Mouse (Mus musculus) midbrain, embryonic 16.5 days (tissue): ENCODE results near the gene Tmem262. TPM values are rescaled to one million over a fixed set of nuclear protein-coding genes. Genes with fewer than 3 reads are reported as not detected.
A peak's percentile ranks its signal among the peaks of the same experiment; 100 is the strongest.

Experiments
- ATAC-seq: fragments of 200-750 bp; cut with Nextera tagmentation; 2 replicates; pipeline ENCODE4 v1.8.0; 2017; ENCODE audit warnings: moderate TSS enrichment
- H3K27ac ChIP-seq: fragments of 300-500 bp; sonication (generic); 2 replicates; pipeline ENCODE4 v1.5.1; 2014; ENCODE audit warnings: mild to moderate bottlenecking, low read length, mixed read lengths
- H3K27me3 ChIP-seq: fragments of 300-500 bp; sonication (generic); 2 replicates; pipeline ENCODE4 v1.6.1; 2014; ENCODE audit warnings: low read depth, low read length, mixed read lengths; ENCODE audit not compliant: control insufficient read depth, insufficient read depth
- H3K36me3 ChIP-seq: fragments of 300-500 bp; sonication (generic); 2 replicates; pipeline ENCODE4 v1.6.1; 2014; ENCODE audit warnings: mild to moderate bottlenecking, low read length, moderate library complexity, mixed read lengths; ENCODE audit not compliant: control insufficient read depth, insufficient read depth
- H3K4me1 ChIP-seq: fragments of 300-500 bp; sonication (generic); 2 replicates; pipeline ENCODE4 v1.6.1; 2014; ENCODE audit warnings: mild to moderate bottlenecking, low read length, mixed read lengths; ENCODE audit not compliant: control insufficient read depth, insufficient read depth
- H3K4me2 ChIP-seq: fragments of 300-500 bp; sonication (generic); 2 replicates; pipeline ENCODE4 v1.6.1; 2014; ENCODE audit warnings: mild to moderate bottlenecking, low read length, mixed read lengths
- H3K4me3 ChIP-seq: fragments of 300-500 bp; sonication (generic); 2 replicates; pipeline ENCODE4 v1.5.1; 2014; ENCODE audit warnings: low read depth, mild to moderate bottlenecking, low read length, moderate library complexity, mixed read lengths
- H3K9ac ChIP-seq: fragments of 300-500 bp; sonication (generic); 2 replicates; pipeline ENCODE4 v1.6.1; 2014; ENCODE audit warnings: low read depth, low read length, mixed read lengths
- H3K9me3 ChIP-seq: fragments of 300-500 bp; sonication (generic); replicated peaks from 2 replicates; pipeline ENCODE4 v1.6.1; 2014; ENCODE audit warnings: mild to moderate bottlenecking, low read length, mixed read lengths; ENCODE audit not compliant: control insufficient read depth, poor library complexity, severe bottlenecking
- WGBS: fragments of 180-500 bp; shearing (Covaris S2); extraction: QIAGEN DNeasy Blood & Tissue Kit; methylation state at CpG from one replicate; pipeline ENCODE4 v1.1.7; 2014; 5-methylcytosine and 5-hydroxymethylcytosine counted together
- microRNA-seq: library from miRNA; unstranded; fragments of <30 nt; microRNA quantifications from one replicate; pipeline ENCODE4, GENCODE M21; 2017
- polyA plus RNA-seq: library from polyadenylated mRNA; unstranded; fragments of >200 nt; fragmentation: Nextera tagmentation; extraction: Ambion mirVana; gene quantifications from 2 replicates; pipeline ENCODE4 v1.2.1, GENCODE M21; 2015

Gene Tmem262
- polyA plus RNA-seq, 1 experiment from 2014 or later, result not detected

DNA sequence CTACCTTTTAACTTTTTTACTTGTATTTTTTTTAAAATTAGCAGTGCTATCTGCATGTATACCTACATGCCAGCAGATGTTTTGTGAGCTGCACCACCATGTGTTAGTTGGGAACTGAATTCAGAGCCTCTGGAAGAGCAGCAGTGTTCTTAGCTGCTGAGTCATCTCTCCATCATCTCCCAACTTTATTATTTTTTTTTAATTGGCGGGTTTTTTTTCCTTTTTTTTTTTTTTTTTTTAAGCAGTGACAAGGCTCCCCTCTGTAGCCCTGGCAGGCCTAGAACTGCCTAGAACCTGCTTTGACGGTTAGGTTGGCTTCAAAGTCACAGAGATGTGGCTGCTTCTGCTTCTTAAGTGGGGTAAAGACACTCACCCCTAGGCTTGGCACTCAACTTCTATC lies 45.1 kb downstream of the Tmem262 start:
- Histone ChIP-seq H3K27ac (no peak overlapping the region), H3K36me3 (0 out of 2 replicates have a peak, but pooled peaks cover 3% of the 10 kb centered on the region), H3K9me3 (no peaks in the 10 kb centered on the region), H3K4me3 (no peak overlapping the region), H3K9ac (no peak overlapping the region), H3K27me3 (no peaks in the 10 kb centered on the region), H3K4me2 (no peak overlapping the region), H3K4me1 (peaks cover 7% of the 10 kb centered on the region)
- no peak for ATAC-seq
- 88% methylated on average over 2 of the region's 2 CpGs for WGBS

DNA sequence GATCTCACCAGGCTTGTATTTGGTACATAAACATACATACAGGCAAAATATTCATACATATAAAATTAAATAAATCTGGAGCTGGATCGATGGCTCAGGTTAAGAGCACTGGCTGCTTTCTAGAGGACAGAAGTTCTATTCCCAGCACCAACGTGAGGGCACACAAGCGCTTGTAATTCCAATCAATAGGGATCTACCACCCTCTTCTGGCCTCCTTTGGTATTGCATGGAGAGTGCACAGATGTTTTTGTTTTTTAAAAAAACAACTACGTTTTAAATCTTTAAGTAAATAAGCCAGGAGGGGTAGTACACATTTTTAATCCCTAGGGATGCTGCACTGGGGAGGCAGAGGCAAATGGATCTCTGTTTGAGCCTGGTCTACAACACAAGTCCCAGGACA lies 46.5 kb downstream of the Tmem262 start:
- H3K9ac ChIP-seq, result no peak overlapping the region
- no peaks in the 10 kb centered on the region for H3K27me3 ChIP-seq
- no peak overlapping the region for H3K4me3 ChIP-seq
- WGBS, result 24% methylated on average over 4 of the region's 4 CpGs
- H3K9me3 ChIP-seq, result no peaks in the 10 kb centered on the region
- H3K36me3 ChIP-seq, result no peaks in the 10 kb centered on the region
- ATAC-seq, result no peak
- H3K27ac ChIP-seq, result no peak overlapping the region
- H3K4me2 ChIP-seq, result no peak overlapping the region
- H3K4me1 ChIP-seq, result peaks cover 7% of the 10 kb centered on the region

DNA sequence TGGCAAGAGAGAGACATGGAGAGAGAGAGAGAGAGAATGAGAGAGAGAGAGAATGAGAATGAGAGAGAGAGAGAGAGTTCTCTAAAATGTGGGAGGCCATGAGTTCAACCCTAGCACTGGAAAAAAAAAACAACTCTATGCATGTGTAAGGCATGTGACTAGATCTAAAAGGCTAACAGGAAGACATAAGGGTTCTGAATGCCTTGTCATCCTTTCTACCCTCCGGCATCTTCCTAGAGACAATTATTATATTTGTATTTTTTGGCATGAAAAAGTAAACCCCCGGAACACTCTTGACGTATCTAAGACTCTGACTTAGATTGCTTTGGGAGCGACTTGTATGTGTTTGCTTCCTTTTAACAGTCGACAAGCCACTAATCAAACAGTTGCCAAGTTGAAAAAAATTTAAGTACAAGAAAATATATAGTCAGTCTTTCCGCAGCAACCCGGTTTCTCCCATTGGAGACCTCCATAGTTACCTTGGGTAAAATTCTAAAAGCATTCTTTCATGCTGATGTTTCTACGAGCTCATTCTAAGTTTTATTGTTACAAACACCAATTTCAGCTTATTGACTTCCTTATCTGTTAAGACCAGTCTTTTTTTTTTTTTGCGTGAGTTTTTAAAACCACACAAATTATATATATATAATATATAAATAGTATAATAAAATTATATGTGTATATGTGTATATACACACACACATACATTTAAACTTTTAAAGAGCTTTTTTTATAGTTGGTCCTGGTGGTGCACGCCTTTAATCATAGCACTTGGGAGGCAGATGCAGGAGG lies 47.2 kb downstream of the Tmem262 start:
- peak overlapping the region; percentile 90; the same call in 1 of the 2 replicates for H3K27ac ChIP-seq
- peak overlapping the region; percentile 53 for H3K4me3 ChIP-seq
- WGBS, result 78% methylated on average over 10 of the region's 10 CpGs
- ATAC-seq, result no peak
- no peak overlapping the region for H3K9ac ChIP-seq
- H3K36me3 ChIP-seq, result no peaks in the 10 kb centered on the region
- H3K27me3 ChIP-seq, result no peaks in the 10 kb centered on the region
- H3K4me2 ChIP-seq, result peak overlapping the region; percentile 59
- H3K4me1 ChIP-seq, result peaks cover 7% of the 10 kb centered on the region
- no peaks in the 10 kb centered on the region for H3K9me3 ChIP-seq

DNA sequence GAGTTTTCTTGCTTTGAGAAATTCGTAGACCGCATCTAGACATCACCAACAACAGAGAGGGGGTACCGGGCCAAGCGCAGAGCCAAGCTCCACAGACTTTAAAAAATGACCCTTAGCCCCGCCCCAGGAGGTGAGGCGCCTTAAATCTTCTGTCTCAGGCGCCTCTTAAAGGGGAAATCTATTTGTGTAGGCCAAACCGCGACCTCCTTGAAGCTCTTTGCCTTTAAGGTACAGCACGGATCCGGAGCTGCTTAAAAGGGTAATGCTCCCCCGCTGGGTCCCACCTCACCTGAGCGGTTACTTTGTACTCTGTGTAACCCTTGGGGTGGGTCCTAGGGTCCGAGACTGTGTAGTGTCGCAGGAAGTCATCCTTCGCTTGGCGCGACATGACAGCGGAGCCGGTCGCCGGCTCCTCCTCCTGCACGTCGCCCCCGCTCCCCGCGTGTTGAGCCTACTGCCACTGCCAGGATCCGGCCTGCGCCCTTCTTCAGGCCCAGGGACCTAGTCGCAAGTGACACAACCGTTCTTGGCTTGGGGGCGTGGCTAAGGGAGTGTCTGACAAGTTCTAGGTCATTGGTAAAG lies 48.0 kb downstream of the Tmem262 start, which contains the start of gene Snx15:
TSS of gene Snx15 (minus strand) at position 545 of the 582 bp plus-strand sequence.
- H3K4me3 ChIP-seq, result peak within 1 kb of the TSS; percentile 53
- under 1% methylated on average over 32 of the region's 32 CpGs for WGBS
- peak within 1 kb of the TSS; percentile 59 for H3K4me2 ChIP-seq
- H3K27me3 ChIP-seq, result no peaks in the 10 kb centered on the region
- peak within 1 kb of the TSS; percentile 90 for H3K27ac ChIP-seq
- no peaks in the 10 kb centered on the region for H3K36me3 ChIP-seq
- peaks cover 7% of the 10 kb centered on the region for H3K4me1 ChIP-seq
- H3K9me3 ChIP-seq, result no peaks in the 10 kb centered on the region
- ATAC-seq, result peak; percentile 95
- peak within 1 kb of the TSS; percentile 72 for H3K9ac ChIP-seq

Small RNAs within 50 kb of the gene (microRNA-seq; reads per million reads assigned to microRNA genes)
- gene Mir6988, result 2.9 reads per million, percentile 13 among the genes with 10 or more reads in this experiment

Other genes starting within 250 kb of the Tmem262 start
- 14.7 and 16.5 TPM in 2 replicates for gene Frmd8, start 204.8 kb upstream of the Tmem262 start, polyA plus RNA-seq
- 2.0 and 2.2 TPM in 2 replicates for gene Slc25a45, start 202.2 kb upstream of the Tmem262 start, polyA plus RNA-seq
- gene Tigd3, start 185.9 kb upstream of the Tmem262 start, polyA plus RNA-seq, result 13.4 and 14.6 TPM in 2 replicates
- 105 and 121 TPM in 2 replicates for gene Dpf2, start 167.0 kb upstream of the Tmem262 start, polyA plus RNA-seq
- 16.0 and 20.4 TPM in 2 replicates for gene Cdc42ep2, start 155.2 kb upstream of the Tmem262 start, polyA plus RNA-seq
- 19.4 and 22.4 TPM in 2 replicates for gene Pola2, start 115.8 kb upstream of the Tmem262 start, polyA plus RNA-seq
- not detected in 2 replicates for gene Slc22a20, start 93.9 kb upstream of the Tmem262 start, polyA plus RNA-seq
- 3.0 and 3.2 TPM in 2 replicates for gene Capn1, start 64.1 kb upstream of the Tmem262 start, polyA plus RNA-seq
- 31.5 and 34.5 TPM in 2 replicates for gene Syvn1, start 33.5 kb upstream of the Tmem262 start, polyA plus RNA-seq
- gene Mrpl49, start 22.2 kb upstream of the Tmem262 start, polyA plus RNA-seq, result 58.5 and 59.7 TPM in 2 replicates
- gene Fau, start 22.2 kb upstream of the Tmem262 start, polyA plus RNA-seq, result 459 and 498 TPM in 2 replicates
- gene Znhit2, start 18.8 kb upstream of the Tmem262 start, polyA plus RNA-seq, result 28.2 and 30.2 TPM in 2 replicates
- 55.1 and 59.0 TPM in 2 replicates for gene Tm7sf2, start 11.7 kb upstream of the Tmem262 start, polyA plus RNA-seq
- 86.1 and 93.9 TPM in 2 replicates for gene Vps51, start 2.8 kb upstream of the Tmem262 start, polyA plus RNA-seq
- gene Gm28374, start 2.2 kb downstream of the Tmem262 start, polyA plus RNA-seq, result 0.85 and 1.5 TPM in 2 replicates
- 80.6 and 87.3 TPM in 2 replicates for gene Zfpl1, start 4.9 kb downstream of the Tmem262 start, polyA plus RNA-seq
- 3.7 and 4.1 TPM in 2 replicates for gene Cdca5, start 5.0 kb downstream of the Tmem262 start, polyA plus RNA-seq
- gene AC131692.1, start 14.4 kb downstream of the Tmem262 start, polyA plus RNA-seq, result not detected in 2 replicates
- 0.25 and 0.26 TPM in 2 replicates for gene Naaladl1, start 25.7 kb downstream of the Tmem262 start, polyA plus RNA-seq
- 44.2 and 45.2 TPM in 2 replicates for gene Sac3d1, start 38.6 kb downstream of the Tmem262 start, polyA plus RNA-seq
- 58.7 and 65.4 TPM in 2 replicates for gene Snx15, start 48.3 kb downstream of the Tmem262 start, polyA plus RNA-seq
- gene Batf2, start 61.0 kb downstream of the Tmem262 start, polyA plus RNA-seq, result 0.15 TPM in 1 of 2 replicates, not detected in the other
- gene Arl2, start 61.5 kb downstream of the Tmem262 start, polyA plus RNA-seq, result 133 and 151 TPM in 2 replicates
- not detected in 2 replicates for gene Majin, start 104.4 kb downstream of the Tmem262 start, polyA plus RNA-seq
- not detected in 2 replicates for gene Gpha2, start 146.3 kb downstream of the Tmem262 start, polyA plus RNA-seq
- 149 and 165 TPM in 2 replicates for gene Ppp2r5b, start 155.8 kb downstream of the Tmem262 start, polyA plus RNA-seq
- 12.9 and 15.5 TPM in 2 replicates for gene Atg2a, start 161.6 kb downstream of the Tmem262 start, polyA plus RNA-seq
- gene Ehd1, start 196.7 kb downstream of the Tmem262 start, polyA plus RNA-seq, result 99.6 and 103 TPM in 2 replicates
- 0.34 and 0.35 TPM in 2 replicates for gene Cdc42bpg, start 226.4 kb downstream of the Tmem262 start, polyA plus RNA-seq